Mouse (Mus musculus) small intestine, adult 2 months (tissue): ENCODE measurements around the gene Serpinh1. TPM values are rescaled to one million over a fixed set of nuclear protein-coding genes. Genes with fewer than 3 reads are reported as not detected.
"Not testable (repeated sequence)": the region's sequence is repeated elsewhere in the genome, so short reads cannot be mapped to it uniquely, and the experiment has no call there.

Experiments used
- H3K27ac ChIP-seq: fragments of 200-500 bp; 2 replicates; pipeline ENCODE4 v1.5.1; 2012; ENCODE audit warnings: low read depth, low read length, control low read depth, inconsistent platforms; ENCODE audit not compliant: insufficient read depth
- H3K27me3 ChIP-seq: fragments of 200-500 bp; 2 replicates; pipeline ENCODE4 v1.6.1; 2012; ENCODE audit warnings: mild to moderate bottlenecking, moderate library complexity, low read length, inconsistent platforms; ENCODE audit not compliant: control insufficient read depth, insufficient read depth
- H3K36me3 ChIP-seq: fragments of 200-500 bp; 2 replicates; pipeline ENCODE4 v1.6.1; 2012; ENCODE audit warnings: mild to moderate bottlenecking, low read length, control low read depth, inconsistent platforms; ENCODE audit not compliant: control insufficient read depth, insufficient read depth
- H3K4me1 ChIP-seq: fragments of 200-500 bp; 2 replicates; pipeline ENCODE4 v1.6.1; 2012; ENCODE audit warnings: low read length, inconsistent platforms, mixed read lengths; ENCODE audit not compliant: control insufficient read depth, insufficient read depth, insufficient read length
- H3K4me3 ChIP-seq: fragments of 200-500 bp; 2 replicates; pipeline ENCODE4 v1.5.1; 2012; ENCODE audit warnings: low read depth, mild to moderate bottlenecking, control low read depth, inconsistent platforms, low read length, moderate library complexity
- CTCF ChIP-seq: fragments of 200-500 bp; IDR thresholded peaks from 2 replicates; pipeline ENCODE4 v1.5.1; 2012; ENCODE audit warnings: low read depth, mild to moderate bottlenecking, control low read depth, inconsistent platforms, low read length, moderate library complexity, mixed read lengths; ENCODE audit not compliant: insufficient replicate concordance, insufficient read length; ENCODE audit errors: extremely low read depth
- POLR2A ChIP-seq: fragments of 200-500 bp; IDR thresholded peaks from 2 replicates; pipeline ENCODE4 v1.6.1; 2012; ENCODE audit warnings: low read depth, mild to moderate bottlenecking, control low read depth, inconsistent platforms, low read length, moderate library complexity
- WGBS: fragments of 180-500 bp; shearing (Covaris S2); methylation state at CpG from one replicate; pipeline ENCODE4 v1.1.7; 2018; 5-methylcytosine and 5-hydroxymethylcytosine counted together
- polyA plus RNA-seq: library from polyadenylated mRNA; depleted of rRNA; stranded (reverse); fragments of >200 nt; gene quantifications from 2 replicates; pipeline ENCODE4 v1.2.3, GENCODE M21; 2012

The Serpinh1 gene
- polyA plus RNA-seq, 1 experiment = 87.6 TPM

- H3K27ac ChIP-seq = 0 out of 2 replicates have a peak overlapping the region, but pooled peaks have one; percentile 9
- 34% methylated on average over 5 of the region's 5 CpGs for WGBS
Measured at GRCm38 (mm10) chr7:99383246-99383645, 30.2 kb upstream of the Serpinh1 start.

GRCm38 (mm10) chr7:99382088-99383000 lies 29.3 kb upstream of the Serpinh1 start:
- WGBS = 7% methylated on average over 30 of the region's 30 CpGs
- H3K27ac ChIP-seq = peak overlapping the region; percentile 9; the same call in 1 of the 2 replicates
- TF ChIP-seq CTCF (no peak), POLR2A (no peak)
- H3K36me3 ChIP-seq = no peaks in the 10 kb centered on the region
- peaks cover 27% of the 10 kb centered on the region for H3K4me1 ChIP-seq
- no peaks in the 10 kb centered on the region for H3K27me3 ChIP-seq
- H3K4me3 ChIP-seq = peak overlapping the region; percentile 82

More at GRCm38 (mm10) chr7:99383246-99383645, 30.2 kb upstream of the Serpinh1 start:
- H3K4me1 ChIP-seq = peaks cover 30% of the 10 kb centered on the region
- TF ChIP-seq POLR2A (no peak), CTCF (no peak)
- no peaks in the 10 kb centered on the region for H3K27me3 ChIP-seq
- 0 out of 2 replicates have a peak, but pooled peaks cover 2% of the 10 kb centered on the region for H3K36me3 ChIP-seq
- peak overlapping the region; percentile 82 for H3K4me3 ChIP-seq

- under 1% methylated on average over 73 of the region's 73 CpGs for WGBS
- no peak for TF ChIP-seq CTCF
- TF ChIP-seq POLR2A = peak; percentile 33; the same call in 1 of the 2 replicates
Measured at GRCm38 (mm10) chr7:99381214-99382087, 28.4 kb upstream of the Serpinh1 start, which contains the start of gene Gdpd5. Gdpd5 (plus strand) TSS chr7:99381414.

GRCm38 (mm10) chr7:99380491-99381213 lies 27.6 kb upstream of the Serpinh1 start:
- TF ChIP-seq POLR2A (no peak), CTCF (peak; percentile 13; the same call in 1 of the 2 replicates)
- H3K27ac ChIP-seq = peak overlapping the region; percentile 41; the same call in 1 of the 2 replicates
- peak overlapping the region; percentile 80 for H3K4me3 ChIP-seq
- no peaks in the 10 kb centered on the region for H3K36me3 ChIP-seq
- no peaks in the 10 kb centered on the region for H3K27me3 ChIP-seq
- H3K4me1 ChIP-seq = peaks cover 22% of the 10 kb centered on the region
- under 1% methylated on average over 24 of the region's 24 CpGs for WGBS

More at GRCm38 (mm10) chr7:99381214-99382087, 28.4 kb upstream of the Serpinh1 start, which contains the start of gene Gdpd5:
- Histone ChIP-seq H3K27ac (peak within 1 kb of the TSS; percentile 67), H3K4me3 (peak within 1 kb of the TSS; percentile 82), H3K4me1 (peaks cover 22% of the 10 kb centered on the region), H3K27me3 (no peaks in the 10 kb centered on the region), H3K36me3 (no peaks in the 10 kb centered on the region)

- H3K27me3 ChIP-seq = no peaks in the 10 kb centered on the region
- peaks cover 15% of the 10 kb centered on the region for H3K4me1 ChIP-seq
- no peak for TF ChIP-seq CTCF
- no peak for TF ChIP-seq POLR2A
- no peak overlapping the region for H3K27ac ChIP-seq
- H3K36me3 ChIP-seq = no peaks in the 10 kb centered on the region
- WGBS = 88% methylated on average over 8 of the region's 8 CpGs
- H3K4me3 ChIP-seq = no peak overlapping the region
Measured at GRCm38 (mm10) chr7:99378870-99379269, 25.8 kb upstream of the Serpinh1 start.

- H3K36me3 ChIP-seq = no peaks in the 10 kb centered on the region
- no peaks in the 10 kb centered on the region for H3K27me3 ChIP-seq
- WGBS = 2% methylated on average over 4 of the region's 4 CpGs
- no peak overlapping the region for H3K27ac ChIP-seq
- H3K4me3 ChIP-seq = no peak overlapping the region
- peaks cover 1% of the 10 kb centered on the region; the same call in 1 of the 2 replicates for H3K4me1 ChIP-seq
- TF ChIP-seq CTCF = peak; percentile 93; the same call in 1 of the 2 replicates
- TF ChIP-seq POLR2A = no peak
Measured at GRCm38 (mm10) chr7:99375455-99375854, 22.4 kb upstream of the Serpinh1 start.

- not testable (repeated sequence) for H3K4me1 ChIP-seq, H3K36me3 ChIP-seq, H3K27me3 ChIP-seq, H3K27ac ChIP-seq, H3K4me3 ChIP-seq
- WGBS = 66% methylated on average over 3 of the region's 3 CpGs
Measured at GRCm38 (mm10) chr7:99374325-99374724, 21.3 kb upstream of the Serpinh1 start.
